Comparison of ENCODE assay signal across 8 mouse cellular contexts in the genomic region with DNA sequence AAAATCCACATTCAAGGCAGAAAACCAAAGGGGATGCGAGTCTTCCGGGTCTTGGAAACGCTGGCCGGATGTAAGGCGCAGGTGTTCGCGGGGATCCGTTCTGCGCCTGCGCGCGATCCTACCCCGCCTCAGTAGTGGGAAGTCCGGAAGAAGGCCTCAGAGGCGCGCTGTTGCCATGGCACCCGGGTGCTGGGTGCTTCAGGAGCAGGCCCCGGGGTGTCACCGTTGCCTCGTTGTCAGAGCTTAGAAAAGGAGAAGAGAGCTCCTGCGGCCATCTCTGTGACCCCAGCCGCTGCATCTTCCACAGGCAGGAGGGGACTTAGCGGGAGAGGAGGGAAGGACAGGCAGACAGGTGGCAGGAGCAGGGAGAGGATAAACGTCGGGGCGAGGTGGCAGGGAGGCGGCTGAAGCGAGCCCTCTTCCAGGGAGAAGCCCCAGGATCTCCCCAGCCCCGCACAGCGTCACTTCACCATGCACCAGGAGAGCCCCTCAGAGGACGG. TPM values are rescaled to one million over a fixed set of nuclear protein-coding genes. Genes with fewer than 3 reads are reported as not detected.
DNase-seq lines count a peak whose midpoint lies in the region; ATAC-seq and TF ChIP-seq lines count a peak whose summit lies in the region.

Gene Ccdc181 (plus strand): TSS at position 131 of the 500 bp plus-strand sequence.

- DNase-seq in G1E (ENCODE audit: low spot score), result peak; percentile 92
- peak; percentile 94 to 96 for DNase-seq in cerebellum, adult 18-20 months
- DNase-seq in heart, postnatal 4 days, result peak; percentile 91
- peak; percentile 93 to 95 for DNase-seq in layer of hippocampus, adult 8-10 months (ENCODE audit: low spot score in 2 of 2)
- DNase-seq in ovary, adult 18-20 months (ENCODE audit: low spot score), result peak; percentile 94
- peak; percentile 99 for DNase-seq in thymus, postnatal 0 days (ENCODE audit: low spot score)

- H3K27me3 ChIP-seq in G1E (ENCODE audit: insufficient read depth, low read length), result no peaks in the 10 kb centered on the region
- no peaks in the 10 kb centered on the region for H3K27me3 ChIP-seq in forebrain, embryonic 16.5 days (replicated peaks; ENCODE audit: control insufficient read depth, insufficient read depth, low read length)
- H3K27me3 ChIP-seq in lung, embryonic 15.5 days, result no peaks in the 10 kb centered on the region

- no peak for TF ChIP-seq CTCF in G1E (IDR thresholded peaks at IDR 0.05; ENCODE audit: low read depth, low read length)

- H3K9ac ChIP-seq in forebrain, embryonic 16.5 days (replicated peaks; ENCODE audit: low read depth, low read length), result peak within 1 kb of the TSS; percentile 77
- peak within 1 kb of the TSS; percentile 40 for H3K9ac ChIP-seq in lung, embryonic 15.5 days

- H3K4me1 ChIP-seq in G1E (ENCODE audit: insufficient read depth, low read depth, low read length), result peaks cover 17% of the 10 kb centered on the region
- H3K4me1 ChIP-seq in forebrain, embryonic 16.5 days (replicated peaks; ENCODE audit: control insufficient read depth, insufficient read depth, low read length), result no peaks in the 10 kb centered on the region
- H3K4me1 ChIP-seq in lung, embryonic 15.5 days, result peaks cover 5% of the 10 kb centered on the region; the same call in 1 of the 2 replicates

- H3K36me3 ChIP-seq in G1E (replicated peaks), result peaks cover 13% of the 10 kb centered on the region
- H3K36me3 ChIP-seq in forebrain, embryonic 16.5 days (ENCODE audit: control insufficient read depth, insufficient read depth), result peaks cover under 1% of the 10 kb centered on the region; the same call in 1 of the 2 replicates
- no peaks in the 10 kb centered on the region for H3K36me3 ChIP-seq in lung, embryonic 15.5 days

- peak within 1 kb of the TSS; percentile 83 for H3K4me3 ChIP-seq in G1E (ENCODE audit: low read depth, low read length)
- H3K4me3 ChIP-seq in forebrain, embryonic 16.5 days (replicated peaks; ENCODE audit: low read length), result peak within 1 kb of the TSS; percentile 86
- peak within 1 kb of the TSS; percentile 51 for H3K4me3 ChIP-seq in lung, embryonic 15.5 days

- ATAC-seq in G1E (ENCODE audit: extremely low read depth, insufficient number of reproducible peaks, low FRiP score, poor library complexity, severe bottlenecking), result peak; percentile 100
- ATAC-seq in forebrain, embryonic 16.5 days, result peak; percentile 100
- peak; percentile 96 for ATAC-seq in lung, embryonic 15.5 days (ENCODE audit: borderline replicate concordance, extremely low read depth, low FRiP score, low TSS enrichment)

- under 1% methylated on average over 30 of the region's 31 CpGs for WGBS in forebrain, embryonic 16.5 days
- under 1% methylated on average over 31 of the region's 31 CpGs for WGBS in lung, embryonic 15.5 days

- H3K9me3 ChIP-seq in G1E (replicated peaks), result no peaks in the 10 kb centered on the region
- H3K9me3 ChIP-seq in forebrain, embryonic 16.5 days (ENCODE audit: control insufficient read depth, low read length), result no peaks in the 10 kb centered on the region
- H3K9me3 ChIP-seq in lung, embryonic 15.5 days, result no peaks in the 10 kb centered on the region

- peak within 1 kb of the TSS; percentile 65 for H3K4me2 ChIP-seq in forebrain, embryonic 16.5 days (ENCODE audit: low read length)
- peak within 1 kb of the TSS; percentile 77 for H3K4me2 ChIP-seq in lung, embryonic 15.5 days

- peak within 1 kb of the TSS; percentile 83 for H3K27ac ChIP-seq in forebrain, embryonic 16.5 days (ENCODE audit: low read length)
- no peak within 1 kb of the TSS for H3K27ac ChIP-seq in lung, embryonic 15.5 days

RNA-seq across cellular contexts. Expression of gene Ccdc181, which starts in this region (rescaled TPM):
- total RNA-seq in G1E (2014; fragmentation: Nextera tagmentation) (17.4 and 17.6 TPM in 2 replicates), G1E (2017) (18.2 and 24.9 TPM in 2 replicates)
- polyA plus RNA-seq in G1E (2012), result 1.9 and 2.9 TPM in 2 replicates
- 22.7 and 25.5 TPM in 2 replicates for polyA plus RNA-seq in forebrain, embryonic 16.5 days (2015; fragmentation: Nextera tagmentation; extraction: Ambion mirVana)
- total RNA-seq in heart, postnatal 4 days (2021), result 1 to 10 TPM; 7.3 to 7.6 TPM
- 10 to 100 TPM; 18.5 to 22.8 (median 22.0) TPM for total RNA-seq in layer of hippocampus, adult 8-10 months (2022)
- 8.1 and 8.3 TPM in 2 replicates for polyA plus RNA-seq in lung, embryonic 15.5 days (2015; fragmentation: Nextera tagmentation; extraction: Ambion mirVana)
- polyA plus RNA-seq in thymus, postnatal 0 days (2015; fragmentation: Nextera tagmentation; extraction: Ambion mirVana), result 11.4 and 11.5 TPM in 2 replicates
